Mouse (Mus musculus) embryonic facial prominence, embryonic 13.5 days (tissue): ENCODE data around the gene Ilf2. TPM values are rescaled to one million over a fixed set of nuclear protein-coding genes. Genes with fewer than 3 reads are reported as not detected.
A peak's percentile ranks its signal among the peaks of the same experiment; 100 is the strongest.

Source experiments
- ATAC-seq: fragments of 200-750 bp; cut with Nextera tagmentation; 2 replicates; pipeline ENCODE4 v1.8.0; 2017; ENCODE audit warnings: low read depth; ENCODE audit not compliant: insufficient number of reproducible peaks, insufficient read depth, low FRiP score, low TSS enrichment
- H3K27ac ChIP-seq: fragments of 300-500 bp; sonication (generic); 2 replicates; pipeline ENCODE4 v1.5.1; 2015; ENCODE audit warnings: moderate library complexity, mild to moderate bottlenecking, inconsistent platforms
- H3K27me3 ChIP-seq: fragments of 300-500 bp; sonication (generic); 2 replicates; pipeline ENCODE4 v1.6.1; 2015; ENCODE audit warnings: mild to moderate bottlenecking, inconsistent platforms
- H3K36me3 ChIP-seq: fragments of 300-500 bp; sonication (generic); 2 replicates; pipeline ENCODE4 v1.6.1; 2015; ENCODE audit warnings: mild to moderate bottlenecking, inconsistent platforms
- H3K4me1 ChIP-seq: fragments of 300-500 bp; sonication (generic); 2 replicates; pipeline ENCODE4 v1.6.1; 2015; ENCODE audit warnings: inconsistent platforms
- H3K4me2 ChIP-seq: fragments of 300-500 bp; sonication (generic); 2 replicates; pipeline ENCODE4 v1.6.1; 2015; ENCODE audit warnings: moderate library complexity, mild to moderate bottlenecking, inconsistent platforms
- H3K4me3 ChIP-seq: fragments of 300-500 bp; sonication (generic); 2 replicates; pipeline ENCODE4 v1.5.1; 2015; ENCODE audit warnings: mild to moderate bottlenecking, inconsistent platforms
- H3K9ac ChIP-seq: fragments of 300-500 bp; sonication (generic); 2 replicates; pipeline ENCODE4 v1.6.1; 2015; ENCODE audit warnings: mild to moderate bottlenecking, inconsistent platforms
- H3K9me3 ChIP-seq: fragments of 300-500 bp; sonication (generic); 2 replicates; pipeline ENCODE4 v1.6.1; 2016; ENCODE audit warnings: inconsistent platforms
- WGBS: fragments of 180-500 bp; shearing (Covaris S2); methylation state at CpG from one replicate; pipeline ENCODE4 v1.1.7; 2015; ENCODE audit warnings: mixed read lengths; 5-methylcytosine and 5-hydroxymethylcytosine counted together
- polyA plus RNA-seq: library from polyadenylated mRNA; unstranded; fragments of >200 nt; fragmentation: Nextera tagmentation; extraction: Ambion mirVana; gene quantifications from 2 replicates; pipeline ENCODE4 v1.2.1, GENCODE M21; 2015

Gene Ilf2
- polyA plus RNA-seq, 1 experiment from 2014 or later = 286 TPM

GRCm38 (mm10) chr3:90512948-90513642 lies 37.2 kb downstream of the Ilf2 start:
- peak overlapping the region; percentile 81; the same call in 1 of the 2 replicates for H3K4me2 ChIP-seq
- H3K4me3 ChIP-seq = no peak overlapping the region
- no peak overlapping the region; the same call in 1 of the 2 replicates for H3K9ac ChIP-seq
- peaks cover 26% of the 10 kb centered on the region for H3K4me1 ChIP-seq
- H3K36me3 ChIP-seq = no peaks in the 10 kb centered on the region
- ATAC-seq = no peak
- H3K27ac ChIP-seq = no peak overlapping the region
- peaks cover 21% of the 10 kb centered on the region; the same call in 1 of the 2 replicates for H3K27me3 ChIP-seq
- H3K9me3 ChIP-seq = no peaks in the 10 kb centered on the region
- 70% methylated on average over 9 of the region's 9 CpGs for WGBS

GRCm38 (mm10) chr3:90513796-90514590 lies 38.1 kb downstream of the Ilf2 start, which contains the start of the genes S100a1 and S100a13:
TSS of gene S100a1 (minus strand) at chr3:90514392.
TSS of gene S100a13 (plus strand) at chr3:90514435.
- Histone ChIP-seq H3K9me3 (no peaks in the 10 kb centered on the region), H3K4me1 (peaks cover 25% of the 10 kb centered on the region), H3K4me3 (peak within 1 kb of the TSS; percentile 47), H3K9ac (peak within 1 kb of the TSS; percentile 69), H3K36me3 (no peaks in the 10 kb centered on the region), H3K4me2 (peak within 1 kb of the TSS; percentile 81), H3K27ac (peak within 1 kb of the TSS; percentile 16; the same call in 1 of the 2 replicates), H3K27me3 (peaks cover 21% of the 10 kb centered on the region; the same call in 1 of the 2 replicates)
- 6% methylated on average over 25 of the region's 25 CpGs for WGBS
- ATAC-seq = no peak

- peaks cover 24% of the 10 kb centered on the region for H3K4me1 ChIP-seq
- peak; percentile 41; the same call in 1 of the 2 replicates for ATAC-seq
- peak overlapping the region; percentile 47 for H3K4me3 ChIP-seq
- H3K27me3 ChIP-seq = peaks cover 21% of the 10 kb centered on the region; the same call in 1 of the 2 replicates
- peak overlapping the region; percentile 81 for H3K4me2 ChIP-seq
- WGBS = under 1% methylated on average over 10 of the region's 10 CpGs
- H3K9ac ChIP-seq = peak overlapping the region; percentile 69
- no peaks in the 10 kb centered on the region for H3K36me3 ChIP-seq
- peak overlapping the region; percentile 16; the same call in 1 of the 2 replicates for H3K27ac ChIP-seq
- no peaks in the 10 kb centered on the region for H3K9me3 ChIP-seq
Observed at GRCm38 (mm10) chr3:90514691-90515090, 38.8 kb downstream of the Ilf2 start.

- H3K4me1 ChIP-seq = peaks cover 22% of the 10 kb centered on the region
- H3K36me3 ChIP-seq = no peaks in the 10 kb centered on the region
- H3K27ac ChIP-seq = no peak overlapping the region
- H3K4me3 ChIP-seq = peak overlapping the region; percentile 47
- H3K4me2 ChIP-seq = peak overlapping the region; percentile 81
- ATAC-seq = no peak
- H3K9me3 ChIP-seq = no peaks in the 10 kb centered on the region
- H3K27me3 ChIP-seq = peaks cover 21% of the 10 kb centered on the region; the same call in 1 of the 2 replicates
- 52% methylated on average over 1 of the region's 1 CpGs for WGBS
- H3K9ac ChIP-seq = peak overlapping the region; percentile 69
Observed at GRCm38 (mm10) chr3:90515242-90515641, 39.3 kb downstream of the Ilf2 start.

GRCm38 (mm10) chr3:90515789-90516188 lies 39.9 kb downstream of the Ilf2 start:
- no peak for ATAC-seq
- 83% methylated on average over 4 of the region's 4 CpGs for WGBS
- H3K9me3 ChIP-seq = no peaks in the 10 kb centered on the region
- H3K27ac ChIP-seq = no peak overlapping the region
- peaks cover 22% of the 10 kb centered on the region for H3K4me1 ChIP-seq
- H3K4me2 ChIP-seq = no peak overlapping the region
- no peaks in the 10 kb centered on the region for H3K36me3 ChIP-seq
- H3K4me3 ChIP-seq = no peak overlapping the region
- peaks cover 20% of the 10 kb centered on the region; the same call in 1 of the 2 replicates for H3K27me3 ChIP-seq
- H3K9ac ChIP-seq = no peak overlapping the region

- Histone ChIP-seq H3K9ac (no peak overlapping the region), H3K9me3 (no peaks in the 10 kb centered on the region), H3K27me3 (peaks cover 10% of the 10 kb centered on the region; the same call in 1 of the 2 replicates), H3K4me1 (peaks cover 22% of the 10 kb centered on the region), H3K36me3 (no peaks in the 10 kb centered on the region), H3K4me3 (no peak overlapping the region), H3K27ac (no peak overlapping the region), H3K4me2 (no peak overlapping the region)
- no peak for ATAC-seq
- WGBS = 86% methylated on average over 4 of the region's 4 CpGs
Observed at GRCm38 (mm10) chr3:90517711-90518110, 41.8 kb downstream of the Ilf2 start.

GRCm38 (mm10) chr3:90525421-90525820 lies 49.5 kb downstream of the Ilf2 start:
- H3K9me3 ChIP-seq = peaks cover 3% of the 10 kb centered on the region; the same call in 1 of the 2 replicates
- H3K4me1 ChIP-seq = 0 out of 2 replicates have a peak, but pooled peaks cover 6% of the 10 kb centered on the region
- H3K4me3 ChIP-seq = no peak overlapping the region
- H3K27me3 ChIP-seq = no peaks in the 10 kb centered on the region
- ATAC-seq = no peak
- no peak overlapping the region for H3K4me2 ChIP-seq
- no peaks in the 10 kb centered on the region for H3K36me3 ChIP-seq
- no peak overlapping the region for H3K27ac ChIP-seq
- no peak overlapping the region for H3K9ac ChIP-seq
- 46% methylated on average over 4 of the region's 4 CpGs for WGBS

GRCm38 (mm10) chr3:90526076-90526475 lies 50.1 kb downstream of the Ilf2 start:
- Histone ChIP-seq H3K9ac (no peak overlapping the region), H3K4me1 (0 out of 2 replicates have a peak, but pooled peaks cover 6% of the 10 kb centered on the region), H3K4me2 (no peak overlapping the region), H3K36me3 (no peaks in the 10 kb centered on the region), H3K27me3 (no peaks in the 10 kb centered on the region), H3K9me3 (peaks cover 3% of the 10 kb centered on the region; the same call in 1 of the 2 replicates), H3K27ac (peak overlapping the region; percentile 51; the same call in 1 of the 2 replicates), H3K4me3 (no peak overlapping the region)
- 52% methylated on average over 2 of the region's 2 CpGs for WGBS
- no peak for ATAC-seq

- no peak within 1 kb of the TSS for H3K9ac ChIP-seq
- H3K9me3 ChIP-seq = peaks cover 3% of the 10 kb centered on the region; the same call in 1 of the 2 replicates
- ATAC-seq = 0 out of 2 replicates have a peak, but pooled peaks have one; percentile 45
- peak within 1 kb of the TSS; percentile 11 for H3K4me2 ChIP-seq
- 52% methylated on average over 5 of the region's 5 CpGs for WGBS
- no peaks in the 10 kb centered on the region for H3K27me3 ChIP-seq
- H3K4me1 ChIP-seq = 0 out of 2 replicates have a peak, but pooled peaks cover 6% of the 10 kb centered on the region
- H3K27ac ChIP-seq = peak within 1 kb of the TSS; percentile 51; the same call in 1 of the 2 replicates
- no peaks in the 10 kb centered on the region for H3K36me3 ChIP-seq
- H3K4me3 ChIP-seq = no peak within 1 kb of the TSS
Observed at GRCm38 (mm10) chr3:90526580-90526979, 50.7 kb downstream of the Ilf2 start, which contains the start of gene S100a14. TSS of gene S100a14 (plus strand) at chr3:90526856.

- H3K27ac ChIP-seq = 0 out of 2 replicates have a peak overlapping the region, but pooled peaks have one; percentile 48
- H3K4me3 ChIP-seq = no peak overlapping the region
- no peaks in the 10 kb centered on the region for H3K27me3 ChIP-seq
- H3K4me2 ChIP-seq = peak overlapping the region; percentile 11; the same call in 1 of the 2 replicates
- no peak overlapping the region for H3K9ac ChIP-seq
- WGBS = 93% methylated on average over 7 of the region's 7 CpGs
- no peaks in the 10 kb centered on the region for H3K36me3 ChIP-seq
- no peak for ATAC-seq
- peaks cover 3% of the 10 kb centered on the region; the same call in 1 of the 2 replicates for H3K9me3 ChIP-seq
- 0 out of 2 replicates have a peak, but pooled peaks cover 6% of the 10 kb centered on the region for H3K4me1 ChIP-seq
Observed at GRCm38 (mm10) chr3:90527291-90527873, 51.5 kb downstream of the Ilf2 start.

- no peaks in the 10 kb centered on the region for H3K27me3 ChIP-seq
Observed at GRCm38 (mm10) chr3:90531713-90532112, 55.8 kb downstream of the Ilf2 start.

More at GRCm38 (mm10) chr3:90531713-90532112, 55.8 kb downstream of the Ilf2 start:
- H3K27ac ChIP-seq = no peak overlapping the region
- WGBS = 61% methylated on average over 5 of the region's 5 CpGs
- no peaks in the 10 kb centered on the region for H3K36me3 ChIP-seq
- ATAC-seq = no peak
- no peak overlapping the region for H3K9ac ChIP-seq
- H3K4me1 ChIP-seq = no peaks in the 10 kb centered on the region
- no peaks in the 10 kb centered on the region for H3K9me3 ChIP-seq
- no peak overlapping the region for H3K4me2 ChIP-seq
- H3K4me3 ChIP-seq = no peak overlapping the region
